Mouse (Mus musculus): ENCODE data around the gene Hist1h2bc. TPM values are rescaled to one million over a fixed set of nuclear protein-coding genes. Genes with fewer than 3 reads are reported as not detected.
A peak's percentile ranks its signal among the peaks of the same experiment; 100 is the strongest.
"Not testable (repeated sequence)": the region's sequence is repeated elsewhere in the genome, so short reads cannot be mapped to it uniquely, and the experiment has no call there.

Hist1h2bc gene
- total RNA-seq, 2 experiments from 2014 or later = 71.7 to 84.0 TPM

DNA sequence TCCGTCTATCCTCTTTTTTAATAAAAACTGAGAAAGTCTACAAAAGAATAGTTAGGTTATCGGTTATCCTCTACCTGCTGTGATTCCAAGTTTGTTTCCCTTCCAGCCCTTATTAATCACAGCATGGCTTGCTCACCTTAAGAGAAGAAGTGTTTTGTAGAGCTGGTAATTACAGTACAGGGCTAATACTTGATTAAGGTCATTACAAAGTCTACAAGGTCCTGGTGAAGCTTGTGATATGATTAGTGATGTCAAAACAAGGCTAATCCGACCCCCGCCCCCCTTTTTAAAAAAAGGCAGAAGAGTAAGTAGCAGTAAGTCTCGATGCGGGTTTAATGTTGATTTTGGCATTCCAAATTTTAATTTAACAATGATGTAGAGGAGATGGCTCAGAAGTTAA, 15.0 kb downstream of the Hist1h2bc start:
- peak in 1 of 2 experiments; percentile 4 for DNase-seq (ENCODE audit: low spot score in 2 of 2)

GRCm38 (mm10) chr13:23699767-23700166, 15.8 kb downstream of the Hist1h2bc start:
- DNase-seq (ENCODE audit: low spot score in 2 of 2) = no peak

GRCm38 (mm10) chr13:23700786-23701520, 17.0 kb downstream of the Hist1h2bc start:
- DNase-seq (ENCODE audit: low spot score in 2 of 2) = peak in 1 of 2 experiments; percentile 63

GRCm38 (mm10) chr13:23702220-23702619, 18.2 kb downstream of the Hist1h2bc start:
- DNase-seq (ENCODE audit: low spot score in 2 of 2) = no peak

GRCm38 (mm10) chr13:23702801-23703200, 18.8 kb downstream of the Hist1h2bc start:
- DNase-seq (ENCODE audit: low spot score in 2 of 2) = not testable (repeated sequence)

- no peak for DNase-seq (ENCODE audit: low spot score in 2 of 2)
These were observed 21.9 kb downstream of the Hist1h2bc start for GRCm38 (mm10) chr13:23705751-23706356.

DNA sequence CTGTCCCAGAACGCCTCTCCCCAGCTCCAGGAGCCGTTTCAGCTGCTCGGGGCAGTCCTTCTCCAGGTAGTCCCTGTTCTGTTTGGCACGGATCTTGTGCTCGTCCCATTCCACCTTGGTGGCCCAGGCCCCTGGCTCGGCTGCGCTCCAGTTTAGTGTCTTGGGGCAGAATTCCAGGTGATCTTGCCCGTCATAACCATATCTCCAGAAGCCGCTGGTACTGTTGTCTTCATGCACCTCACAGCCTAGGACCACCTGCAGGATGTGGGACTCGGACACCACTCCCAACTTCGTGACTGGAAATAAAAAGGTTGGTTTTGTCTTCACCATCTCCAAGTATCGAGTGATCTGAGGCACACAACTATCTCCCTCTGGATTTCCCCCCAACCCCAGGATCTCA, 22.8 kb downstream of the Hist1h2bc start:
- DNase-seq (ENCODE audit: low spot score in 2 of 2) = no peak

GRCm38 (mm10) chr13:23708041-23708440, 24.0 kb downstream of the Hist1h2bc start:
- DNase-seq (ENCODE audit: low spot score in 2 of 2) = no peak

DNA sequence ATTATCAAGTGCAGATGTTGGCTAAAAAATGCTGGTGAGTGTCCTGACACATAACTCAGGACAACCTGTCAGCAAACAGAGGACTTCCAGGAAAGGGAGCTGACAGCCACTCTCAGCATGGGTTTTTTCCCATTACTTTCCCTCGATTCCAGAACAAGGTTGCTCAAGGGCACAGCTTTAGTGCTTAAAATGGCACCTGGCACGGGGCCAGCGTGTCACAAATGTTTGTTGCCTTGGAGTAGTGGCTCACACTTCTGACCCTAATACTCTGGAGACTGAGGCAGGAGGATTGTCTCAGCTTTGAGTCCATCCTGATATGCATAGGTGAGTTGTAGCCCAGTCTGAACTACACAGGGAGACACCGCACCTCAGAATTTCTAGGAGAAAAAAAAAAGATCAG, 24.7 kb downstream of the Hist1h2bc start:
- no peak for DNase-seq (ENCODE audit: low spot score in 2 of 2)

- no peak for DNase-seq (ENCODE audit: low spot score in 2 of 2)
These were observed 25.8 kb downstream of the Hist1h2bc start for GRCm38 (mm10) chr13:23709714-23710373.

DNA sequence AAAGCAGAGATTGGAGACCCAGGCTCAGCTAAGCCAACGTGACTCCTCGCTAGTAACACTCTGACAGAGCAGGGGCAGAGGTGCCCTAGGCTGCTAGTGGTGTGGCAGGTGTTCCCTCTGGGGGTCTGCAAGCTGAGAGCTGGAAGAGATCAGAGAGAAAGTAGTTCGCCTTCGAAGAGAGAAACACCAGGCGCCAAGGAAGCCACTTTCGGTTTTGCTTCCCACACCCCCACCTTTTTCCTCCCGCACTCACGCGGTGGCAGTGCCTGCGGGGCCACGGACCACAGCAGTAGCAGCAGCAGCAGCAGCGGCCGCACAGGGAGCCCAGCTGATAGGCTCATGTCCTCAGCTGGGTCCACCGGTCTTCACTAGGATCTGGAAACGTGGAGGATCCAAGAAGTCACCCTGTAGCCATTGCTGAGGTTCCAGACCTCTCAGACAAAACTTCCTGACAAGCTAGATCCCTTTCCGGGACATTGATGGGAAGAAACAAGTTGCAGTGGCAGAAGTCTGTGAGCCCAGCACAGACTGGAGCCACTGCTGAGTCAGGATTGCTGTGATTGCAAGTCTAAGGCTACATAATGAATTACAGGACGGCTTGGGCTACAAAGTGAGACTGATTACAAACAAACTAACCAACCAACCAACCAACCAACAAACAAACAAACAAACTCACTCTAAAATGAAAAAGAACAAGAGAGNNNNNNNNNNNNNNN, 26.5 kb downstream of the Hist1h2bc start, which contains the start of gene Hfe:
Hfe (minus strand) TSS at position 481 of the 716 bp plus-strand sequence.
- DNase-seq (ENCODE audit: low spot score in 2 of 2) = peak in 1 of 2 experiments; percentile 34

- DNase-seq (ENCODE audit: low spot score in 2 of 2) = no peak
These were observed 32.5 kb downstream of the Hist1h2bc start for GRCm38 (mm10) chr13:23716261-23717042.

DNA sequence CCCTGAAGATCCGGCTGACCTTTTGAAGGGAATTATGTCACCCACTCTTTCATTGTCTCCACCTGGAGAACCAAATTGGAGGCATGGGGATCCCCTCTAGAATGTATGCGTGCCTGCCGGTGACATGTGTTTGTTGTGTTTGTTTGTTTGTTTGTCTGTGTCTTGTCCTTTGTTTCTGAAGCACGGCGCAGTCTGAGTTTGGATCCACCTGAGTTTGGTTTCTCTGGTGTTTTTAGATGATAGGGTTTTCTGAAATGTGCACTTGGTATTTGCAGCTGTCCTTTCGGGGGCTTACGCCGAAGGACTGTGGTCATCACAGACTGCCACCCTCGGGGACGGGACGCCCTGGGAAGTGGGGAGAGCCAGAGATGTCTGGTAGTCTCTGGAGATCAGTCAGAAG, 33.2 kb downstream of the Hist1h2bc start:
- DNase-seq (ENCODE audit: low spot score in 2 of 2) = no peak

- not testable (repeated sequence) for DNase-seq (ENCODE audit: low spot score in 2 of 2)
These were observed 33.7 kb downstream of the Hist1h2bc start for GRCm38 (mm10) chr13:23717593-23718245.

GRCm38 (mm10) chr13:23724239-23724638, 40.2 kb downstream of the Hist1h2bc start:
- no peak for DNase-seq (ENCODE audit: low spot score in 2 of 2)

GRCm38 (mm10) chr13:23725213-23725612, 41.2 kb downstream of the Hist1h2bc start:
- no peak for DNase-seq (ENCODE audit: low spot score in 2 of 2)

DNA sequence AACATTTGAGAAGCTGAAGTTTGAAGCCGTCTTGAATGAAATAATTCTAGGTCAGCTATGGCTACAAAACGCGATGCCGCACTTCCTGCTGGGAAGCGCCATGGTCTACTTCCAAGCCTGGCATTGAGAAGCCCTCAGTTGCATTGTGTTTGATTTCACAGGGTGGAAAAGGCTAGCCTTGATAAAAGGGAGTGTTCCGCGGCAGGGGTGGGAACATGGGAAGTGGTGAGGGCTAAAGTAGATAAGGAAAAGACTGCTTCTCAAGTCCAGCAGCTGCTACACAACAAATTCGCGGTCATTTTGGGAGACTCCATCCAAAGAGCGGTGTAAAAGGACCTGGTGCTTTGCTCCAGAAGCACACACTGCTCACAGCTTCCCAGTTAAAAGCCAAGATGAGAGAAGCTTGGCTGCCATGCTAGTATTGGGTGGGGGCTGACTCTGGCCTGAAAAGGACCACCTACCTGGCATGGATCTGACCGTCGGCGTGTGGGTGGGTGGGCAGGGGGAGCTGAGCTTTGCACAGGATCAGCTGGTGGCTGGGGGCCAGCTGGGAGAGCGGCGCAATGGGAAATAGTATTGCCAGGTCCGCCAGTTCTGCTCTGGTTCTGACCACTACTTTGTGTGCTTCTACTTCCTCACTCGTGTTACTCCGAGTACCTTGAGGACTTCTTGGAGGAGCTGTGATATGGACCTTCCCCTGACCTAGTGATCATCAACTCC, 44.6 kb downstream of the Hist1h2bc start:
- no peak for DNase-seq (ENCODE audit: low spot score in 2 of 2)

GRCm38 (mm10) chr13:23729192-23729525, 45.2 kb downstream of the Hist1h2bc start:
- DNase-seq (ENCODE audit: low spot score in 2 of 2) = no peak

DNA sequence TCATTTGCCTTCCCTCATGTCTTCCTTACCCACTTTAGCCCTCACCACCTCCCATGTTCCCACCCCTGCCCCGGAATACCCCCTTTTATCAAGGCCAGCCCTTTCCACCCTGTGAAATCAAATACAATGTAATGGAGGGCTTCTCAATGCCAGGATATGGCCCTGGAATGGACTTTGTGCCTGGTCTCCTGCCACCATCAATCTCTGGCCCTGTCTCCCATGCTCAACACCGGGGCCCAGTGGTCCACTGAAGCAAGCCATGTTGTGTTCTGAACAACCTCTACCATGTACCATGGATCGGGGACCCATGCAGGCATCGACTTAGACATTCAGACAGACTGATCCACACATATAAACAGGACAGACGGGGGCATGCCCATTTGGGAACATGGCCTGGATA, 45.7 kb downstream of the Hist1h2bc start:
- DNase-seq (ENCODE audit: low spot score in 2 of 2) = no peak

- no peak for DNase-seq (ENCODE audit: low spot score in 2 of 2)
These were observed 46.5 kb downstream of the Hist1h2bc start for GRCm38 (mm10) chr13:23730479-23730878.

Data from gastrocnemius, postnatal 4 days (tissue).